Mouse (Mus musculus) bone marrow, adult 2 months (tissue): ENCODE measurements around the gene Igsf6. TPM values are rescaled to one million over a fixed set of nuclear protein-coding genes. Genes with fewer than 3 reads are reported as not detected.
A peak's percentile ranks its signal among the peaks of the same experiment; 100 is the strongest.

Experiments
- H3K27ac ChIP-seq: fragments of 200-500 bp; 2 replicates; pipeline ENCODE4 v1.5.1; 2012; ENCODE audit warnings: low read depth, mild to moderate bottlenecking, control low read depth, inconsistent platforms, low read length; ENCODE audit not compliant: control insufficient read depth, poor library complexity, insufficient read depth
- H3K4me1 ChIP-seq: fragments of 200-500 bp; 2 replicates; pipeline ENCODE4 v1.6.1; 2011; ENCODE audit warnings: low read length; ENCODE audit not compliant: control insufficient read depth, insufficient read depth
- H3K4me3 ChIP-seq: fragments of 200-500 bp; replicated peaks from 2 replicates; pipeline ENCODE3; 2011; ENCODE audit warnings: mild to moderate bottlenecking, low read depth, low read length, control low read depth; ENCODE audit not compliant: control insufficient read depth
- CTCF ChIP-seq: fragments of 200-500 bp; IDR thresholded peaks from 2 replicates; pipeline ENCODE4 v1.5.1; 2011; ENCODE audit warnings: low read length, control low read depth; ENCODE audit not compliant: control insufficient read depth, insufficient read depth
- POLR2A ChIP-seq: fragments of 200-500 bp; IDR thresholded peaks from 2 replicates; pipeline ENCODE4 v1.6.1; 2011; ENCODE audit warnings: low read depth, mild to moderate bottlenecking, control low read depth, low read length, borderline replicate concordance; ENCODE audit not compliant: control insufficient read depth
- WGBS: fragments of 180-500 bp; shearing (Covaris S2); methylation state at CpG from one replicate; pipeline ENCODE4 v1.1.7; 2018; 5-methylcytosine and 5-hydroxymethylcytosine counted together
- polyA plus RNA-seq: library from polyadenylated mRNA; stranded (reverse); fragments of >200 nt; gene quantifications from 2 replicates; pipeline ENCODE4 v1.2.4, GENCODE M21; 2011; ENCODE audit warnings: low replicate concordance; ENCODE audit not compliant: missing spikeins, insufficient read depth, insufficient read length

The Igsf6 gene
- polyA plus RNA-seq, 1 experiment = 51.1 TPM

DNA sequence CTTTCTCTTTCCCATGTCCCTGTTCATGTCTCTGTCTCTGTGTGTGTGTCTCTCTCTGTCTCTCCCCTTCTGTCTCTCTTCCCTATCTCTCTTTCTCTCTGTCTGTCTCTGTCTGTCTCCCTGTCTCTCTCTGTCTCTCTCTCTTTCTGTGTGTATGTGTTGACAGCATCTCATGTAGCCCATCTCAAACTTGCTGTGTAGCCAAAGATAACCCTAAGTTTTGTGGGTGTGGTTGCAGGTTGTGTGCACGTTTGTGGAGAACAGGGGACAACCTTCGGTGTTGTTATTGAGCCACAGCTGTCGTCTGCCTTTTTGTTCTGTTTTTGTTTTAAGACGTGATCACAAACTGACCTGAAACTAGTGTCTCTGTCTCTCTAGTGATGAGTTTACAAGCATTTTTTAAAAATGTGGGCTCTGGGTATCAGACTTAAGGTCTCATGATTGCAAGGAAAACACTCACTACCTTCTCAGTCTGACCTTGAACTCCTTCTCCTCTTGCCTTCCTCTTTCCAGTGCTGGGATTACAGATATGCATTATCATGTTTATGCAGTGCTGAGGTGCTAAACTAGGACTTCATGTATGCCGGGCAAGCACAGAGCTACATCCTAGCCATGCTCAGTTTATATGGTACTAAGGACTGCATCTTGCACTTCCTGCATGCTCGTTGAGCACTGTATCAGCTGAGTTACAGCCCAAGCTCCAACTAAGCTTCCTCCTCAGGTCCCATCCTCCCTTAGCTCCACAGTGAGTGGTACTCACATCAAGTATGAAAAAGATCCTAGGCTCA lies 49.0 kb downstream of the Igsf6 start:
- TF ChIP-seq POLR2A (no peak), CTCF (no peak)
- Histone ChIP-seq H3K27ac (peak overlapping the region; percentile 49; the same call in 1 of the 2 replicates), H3K4me1 (peaks cover 4% of the 10 kb centered on the region), H3K4me3 (no peak overlapping the region)
- 48% methylated on average over 6 of the region's 6 CpGs for WGBS

DNA sequence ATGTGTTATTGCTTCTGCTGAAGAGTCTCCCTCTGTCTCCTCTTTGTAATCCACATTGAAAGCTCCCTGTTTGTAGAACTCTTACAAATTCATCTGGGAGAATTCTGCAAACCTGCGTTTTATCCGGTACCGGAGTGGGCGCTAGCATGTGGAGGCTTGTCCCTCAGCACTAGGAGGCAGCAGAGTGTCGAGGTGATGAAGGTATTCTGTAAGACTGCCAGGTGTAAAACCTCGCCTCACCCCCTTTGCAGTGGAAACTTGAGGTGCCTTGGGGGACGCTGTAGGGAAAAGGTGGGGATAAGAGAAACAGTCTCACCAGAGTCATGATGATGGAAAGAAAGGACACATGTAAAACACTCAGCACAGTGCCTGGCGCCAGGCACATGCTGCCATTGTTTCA lies 54.1 kb downstream of the Igsf6 start:
- WGBS = 44% methylated on average over 8 of the region's 8 CpGs
- no peak overlapping the region for H3K27ac ChIP-seq
- TF ChIP-seq CTCF = peak; percentile 59
- TF ChIP-seq POLR2A = no peak

DNA sequence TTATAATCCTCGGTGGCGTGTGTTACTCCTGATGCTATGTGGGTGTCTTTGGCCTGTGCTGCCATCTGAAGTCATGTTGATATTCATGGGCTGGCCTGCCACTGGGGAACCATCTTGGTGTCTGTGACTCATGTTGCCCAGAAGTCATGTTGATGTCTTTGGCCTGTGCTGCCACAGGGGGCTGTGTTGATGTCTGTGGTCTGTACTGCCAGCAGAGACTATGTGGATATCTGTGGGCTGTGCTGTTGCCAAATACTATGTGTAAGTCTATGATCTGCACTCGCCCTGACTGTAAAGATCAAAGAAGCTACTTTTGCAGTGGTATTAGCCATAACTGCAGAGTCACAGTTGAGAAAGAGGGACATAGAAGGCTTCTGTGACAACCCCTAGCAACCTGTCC lies 55.6 kb downstream of the Igsf6 start:
- H3K4me3 ChIP-seq = no peak overlapping the region
- 71% methylated on average over 3 of the region's 3 CpGs for WGBS
- TF ChIP-seq CTCF = no peak
- no peak for TF ChIP-seq POLR2A
- no peak overlapping the region for H3K27ac ChIP-seq
- peaks cover 2% of the 10 kb centered on the region for H3K4me1 ChIP-seq

More for the DNA sequence above, 54.1 kb downstream of the Igsf6 start:
- Histone ChIP-seq H3K4me3 (no peak overlapping the region), H3K4me1 (peaks cover 2% of the 10 kb centered on the region)

DNA sequence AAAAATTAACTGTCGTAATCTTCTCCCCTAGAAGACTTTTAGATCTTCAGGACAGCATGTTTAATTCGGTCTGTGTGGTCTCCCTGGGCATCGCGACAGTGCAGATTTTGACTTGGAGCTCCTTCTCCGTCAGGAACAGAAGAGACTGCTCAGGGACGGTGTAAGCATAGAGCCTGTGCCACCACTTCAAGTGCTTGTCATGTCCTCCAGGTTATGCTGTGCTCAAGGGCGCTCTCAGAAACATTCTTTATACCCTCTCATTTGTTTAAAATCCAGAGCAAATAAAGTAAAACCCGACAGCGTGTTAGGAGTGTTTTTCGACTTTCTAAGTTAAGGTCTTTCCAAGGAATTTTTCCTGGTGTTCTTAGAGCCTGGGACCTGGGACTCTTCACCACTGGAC lies 59.9 kb downstream of the Igsf6 start:
- WGBS = 82% methylated on average over 10 of the region's 10 CpGs
- Histone ChIP-seq H3K4me1 (no peaks in the 10 kb centered on the region), H3K4me3 (no peak overlapping the region), H3K27ac (no peak overlapping the region)
- TF ChIP-seq CTCF (no peak), POLR2A (no peak)

Other genes with a start within 250 kb of the Igsf6 start
- gene Eef2k, start 231.7 kb downstream of the Igsf6 start, polyA plus RNA-seq = 39.2 and 39.8 TPM in 2 replicates
- gene Polr3e, start 156.8 kb downstream of the Igsf6 start, polyA plus RNA-seq = 6.5 and 14.2 TPM in 2 replicates
- 104 and 196 TPM in 2 replicates for gene Cdr2, start 92.3 kb downstream of the Igsf6 start, polyA plus RNA-seq
- gene Mfsd13b, start 92.1 kb downstream of the Igsf6 start, polyA plus RNA-seq = not detected in 2 replicates
- 22.6 and 48.1 TPM in 2 replicates for gene Mettl9, start 40.1 kb downstream of the Igsf6 start, polyA plus RNA-seq
- not detected in 2 replicates for gene Otoa, start 7.1 kb upstream of the Igsf6 start, polyA plus RNA-seq